Mouse (Mus musculus) embryonic facial prominence, embryonic 11.5 days (tissue): ENCODE measurements at regions not wholly inside any gene's neighbourhood (a gene's known extent, or its start where the extent isn't known, plus 50 kb on each side); places are given as distances from the start of the nearest gene placed in this dataset.
A peak's percentile ranks its signal among the peaks of the same experiment; 100 is the strongest.
"Not testable (repeated sequence)": the region's sequence is repeated elsewhere in the genome, so short reads cannot be mapped to it uniquely, and the experiment has no call there.

ENCODE experiments used
- ATAC-seq: fragments of 200-750 bp; cut with Nextera tagmentation; replicated peaks from 2 replicates; pipeline ENCODE4 v1.8.0; 2017; ENCODE audit warnings: low read depth; ENCODE audit not compliant: insufficient number of reproducible peaks, low FRiP score, low TSS enrichment
- DNase-seq: peaks from one replicate; pipeline ENCODE4 v3.0.0-alpha.2; 2015; ENCODE audit warnings: low spot score
- H3K27ac ChIP-seq: fragments of 300-500 bp; sonication (generic); replicated peaks from 2 replicates; pipeline ENCODE4 v1.5.1; 2014; ENCODE audit warnings: mild to moderate bottlenecking, low read depth, low read length, control low read depth
- H3K27me3 ChIP-seq: fragments of 300-500 bp; sonication (generic); 2 replicates; pipeline ENCODE4 v1.6.1; 2014; ENCODE audit warnings: mild to moderate bottlenecking, low read length, moderate library complexity, mixed read lengths; ENCODE audit not compliant: control insufficient read depth, insufficient read depth
- H3K36me3 ChIP-seq: fragments of 300-500 bp; sonication (generic); replicated peaks from 2 replicates; pipeline ENCODE4 v1.6.1; 2014; ENCODE audit warnings: low read depth, mild to moderate bottlenecking, low read length, moderate library complexity, mixed read lengths; ENCODE audit not compliant: control insufficient read depth, insufficient read depth
- H3K4me1 ChIP-seq: fragments of 300-500 bp; sonication (generic); 2 replicates; pipeline ENCODE4 v1.6.1; 2014; ENCODE audit warnings: low read length, mixed read lengths; ENCODE audit not compliant: control insufficient read depth, insufficient read depth
- H3K4me2 ChIP-seq: fragments of 300-500 bp; sonication (generic); 2 replicates; pipeline ENCODE4 v1.6.1; 2014; ENCODE audit warnings: low read depth, mild to moderate bottlenecking, control low read depth, low read length, moderate library complexity
- H3K4me3 ChIP-seq: fragments of 300-500 bp; sonication (generic); 2 replicates; pipeline ENCODE4 v1.5.1; 2014; ENCODE audit warnings: low read depth, low read length, control low read depth
- H3K9ac ChIP-seq: fragments of 300-500 bp; sonication (generic); replicated peaks from 2 replicates; pipeline ENCODE4 v1.6.1; 2014; ENCODE audit warnings: mild to moderate bottlenecking, control low read depth, low read length
- H3K9me3 ChIP-seq: fragments of 300-500 bp; sonication (generic); replicated peaks from 2 replicates; pipeline ENCODE4 v1.6.1; 2016; ENCODE audit warnings: mild to moderate bottlenecking, low read length, inconsistent platforms, mixed read lengths; ENCODE audit not compliant: control insufficient read depth
- WGBS: fragments of 180-500 bp; shearing (Covaris S2); extraction: QIAGEN DNeasy Blood & Tissue Kit; methylation state at CpG from one replicate; pipeline ENCODE4 v1.1.7; 2014; 5-methylcytosine and 5-hydroxymethylcytosine counted together

DNA sequence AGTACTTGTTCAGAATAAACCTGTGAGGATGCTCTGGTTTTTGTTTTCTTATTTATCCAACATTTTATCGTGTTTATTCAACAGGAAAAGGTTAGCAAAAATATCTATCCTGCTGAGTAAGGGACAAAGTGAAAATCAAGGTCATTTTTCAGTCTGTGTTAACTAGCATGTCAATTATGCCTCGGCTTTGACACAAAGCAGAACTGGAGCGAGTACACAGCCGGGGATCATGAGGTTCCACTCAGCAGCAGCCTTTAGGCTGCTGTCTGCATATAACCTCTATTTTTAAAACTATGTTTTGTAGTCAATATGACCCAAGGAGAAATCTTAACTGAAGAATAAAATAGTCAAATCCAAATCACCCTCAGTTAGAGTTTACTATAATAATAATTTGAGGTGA, 542.6 kb downstream of the Anxa1 start:
- H3K4me2 ChIP-seq = no peak overlapping the region
- WGBS = 66% methylated on average over 4 of the region's 4 CpGs
- DNase-seq (no peak), ATAC-seq (no peak)
- H3K4me1 ChIP-seq = no peaks in the 10 kb centered on the region
- H3K9me3 ChIP-seq = no peaks in the 10 kb centered on the region
- H3K36me3 ChIP-seq = no peaks in the 10 kb centered on the region
- H3K27ac ChIP-seq = no peak overlapping the region
- H3K9ac ChIP-seq = no peak overlapping the region
- H3K4me3 ChIP-seq = no peak overlapping the region
- no peaks in the 10 kb centered on the region for H3K27me3 ChIP-seq

DNA sequence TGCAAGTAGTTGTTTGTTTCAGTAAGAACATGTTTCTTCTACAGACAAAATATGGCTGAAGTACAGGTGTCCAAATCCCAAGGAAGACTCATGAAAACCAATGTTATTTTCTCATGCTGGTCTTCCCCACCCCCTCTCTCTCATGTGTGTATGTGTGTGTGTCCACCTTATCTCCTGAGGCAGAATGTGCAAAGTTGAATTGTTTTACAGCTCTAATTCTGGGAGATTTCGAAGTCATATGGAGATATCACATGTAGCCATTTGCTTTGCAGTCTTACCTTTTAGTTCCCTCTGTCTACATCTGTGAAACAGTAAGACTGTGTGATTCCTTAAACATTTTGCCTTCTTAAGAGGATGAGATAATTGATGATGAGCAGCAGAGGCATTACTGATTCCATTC, 582.8 kb downstream of the Anxa1 start:
- H3K36me3 ChIP-seq = no peaks in the 10 kb centered on the region
- no peaks in the 10 kb centered on the region for H3K9me3 ChIP-seq
- WGBS = 91% methylated on average over 1 of the region's 1 CpGs
- H3K4me3 ChIP-seq = no peak overlapping the region
- H3K4me2 ChIP-seq = no peak overlapping the region
- H3K27ac ChIP-seq = no peak overlapping the region
- H3K27me3 ChIP-seq = no peaks in the 10 kb centered on the region
- ATAC-seq (no peak), DNase-seq (no peak)
- no peak overlapping the region for H3K9ac ChIP-seq
- H3K4me1 ChIP-seq = no peaks in the 10 kb centered on the region

DNA sequence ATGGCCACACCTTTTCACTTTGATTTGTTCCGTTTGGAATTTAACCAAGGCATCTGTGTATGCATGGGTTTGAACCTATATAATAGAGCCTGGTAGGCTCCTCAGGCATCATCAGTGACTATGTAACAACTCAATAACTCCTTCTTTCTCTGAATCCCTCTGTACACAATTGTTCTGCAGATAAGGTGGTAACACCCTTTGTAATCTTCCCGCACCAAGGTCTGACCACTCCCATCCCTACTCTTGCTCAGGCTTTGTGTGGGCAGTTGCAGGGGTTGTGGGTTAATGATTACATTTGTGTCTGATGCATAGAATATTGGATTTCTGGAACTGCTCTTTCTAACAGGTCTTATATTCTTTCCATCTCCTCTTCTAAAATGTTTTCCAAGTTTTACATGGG, 596.9 kb downstream of the Anxa1 start:
- Histone ChIP-seq H3K4me2 (no peak overlapping the region), H3K9me3 (no peaks in the 10 kb centered on the region), H3K4me3 (no peak overlapping the region), H3K27me3 (no peaks in the 10 kb centered on the region), H3K36me3 (no peaks in the 10 kb centered on the region), H3K9ac (no peak overlapping the region), H3K4me1 (no peaks in the 10 kb centered on the region), H3K27ac (no peak overlapping the region)
- ATAC-seq (no peak), DNase-seq (no peak)
- whole genome bisulfite sequencing = 82% methylated on average over 2 of the region's 2 CpGs

DNA sequence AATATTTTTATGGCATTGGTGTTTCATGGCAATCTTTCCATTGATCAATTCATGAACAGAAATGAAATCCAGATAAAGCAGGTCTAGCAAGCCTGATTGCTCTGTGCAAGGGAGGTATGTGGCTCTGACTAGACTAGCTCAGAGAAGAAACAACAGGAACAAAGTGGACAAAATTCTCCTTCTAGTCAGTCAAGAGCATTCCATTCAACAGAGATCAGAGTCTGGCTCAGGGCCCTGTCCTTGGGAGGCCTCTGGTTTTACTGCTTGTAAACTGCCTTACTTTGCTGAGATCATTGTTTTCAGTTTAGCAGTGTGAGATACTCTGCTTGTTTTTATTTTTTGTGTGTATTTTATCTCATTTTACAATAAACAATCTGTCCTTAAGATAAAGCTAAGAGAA, 607.2 kb downstream of the Anxa1 start:
- Histone ChIP-seq H3K4me1 (no peaks in the 10 kb centered on the region), H3K4me2 (no peak overlapping the region), H3K9ac (no peak overlapping the region), H3K27me3 (no peaks in the 10 kb centered on the region), H3K4me3 (no peak overlapping the region), H3K9me3 (no peaks in the 10 kb centered on the region), H3K36me3 (no peaks in the 10 kb centered on the region), H3K27ac (no peak overlapping the region)
- ATAC-seq (no peak), DNase-seq (peak; percentile 1)

DNA sequence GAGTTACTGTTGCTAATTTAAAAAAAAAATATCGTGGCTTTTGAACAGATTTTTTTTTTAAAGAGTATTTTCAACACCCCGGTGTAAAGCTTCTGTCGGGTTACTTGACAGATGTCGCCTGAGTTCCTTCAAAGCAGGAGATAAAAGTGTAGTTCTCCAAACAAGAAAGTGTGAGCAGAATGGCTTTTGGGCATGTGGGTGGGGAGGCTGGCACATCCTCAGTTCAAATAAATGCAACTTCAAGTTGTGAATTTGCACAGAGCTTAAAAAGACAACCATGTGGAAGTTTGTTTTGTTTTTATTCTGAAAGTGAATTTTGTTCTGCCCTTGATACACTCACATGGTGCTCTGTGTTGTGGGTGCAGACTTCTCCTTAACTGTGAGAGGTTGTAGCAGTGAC, 612.9 kb downstream of the Anxa1 start:
- no peaks in the 10 kb centered on the region for H3K27me3 ChIP-seq
- no peaks in the 10 kb centered on the region for H3K36me3 ChIP-seq
- no peak overlapping the region for H3K4me3 ChIP-seq
- DNase-seq (no peak), ATAC-seq (no peak)
- H3K9ac ChIP-seq = no peak overlapping the region
- 71% methylated on average over 4 of the region's 4 CpGs for WGBS
- H3K4me2 ChIP-seq = no peak overlapping the region
- H3K27ac ChIP-seq = no peak overlapping the region
- H3K4me1 ChIP-seq = no peaks in the 10 kb centered on the region
- no peaks in the 10 kb centered on the region for H3K9me3 ChIP-seq

DNA sequence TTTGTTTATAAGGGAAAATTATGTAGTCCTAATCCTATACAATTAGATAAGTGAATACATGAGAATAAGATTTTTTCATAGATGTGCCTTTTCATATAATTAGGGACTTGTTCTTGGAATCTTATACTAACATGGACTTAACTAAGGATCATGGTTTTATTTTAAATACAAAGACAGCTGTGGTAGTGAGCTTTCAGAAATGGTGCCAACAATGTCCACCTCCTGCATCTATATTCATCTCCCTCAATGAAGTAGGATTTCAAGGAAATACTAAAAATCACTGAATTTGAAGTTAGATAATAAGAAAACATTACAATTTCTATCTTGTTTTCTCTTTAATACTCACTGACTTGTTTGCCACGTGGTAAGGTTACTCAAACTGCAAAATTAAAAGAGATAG, 619.8 kb downstream of the Anxa1 start:
- no peak for DNase-seq
- no peak overlapping the region for H3K9ac ChIP-seq
- H3K4me1 ChIP-seq = no peaks in the 10 kb centered on the region
- 37% methylated on average over 1 of the region's 1 CpGs for WGBS
- H3K36me3 ChIP-seq = no peaks in the 10 kb centered on the region
- no peak for ATAC-seq
- no peak overlapping the region for H3K4me2 ChIP-seq
- H3K27me3 ChIP-seq = no peaks in the 10 kb centered on the region
- H3K9me3 ChIP-seq = no peaks in the 10 kb centered on the region
- H3K4me3 ChIP-seq = no peak overlapping the region
- H3K27ac ChIP-seq = no peak overlapping the region

DNA sequence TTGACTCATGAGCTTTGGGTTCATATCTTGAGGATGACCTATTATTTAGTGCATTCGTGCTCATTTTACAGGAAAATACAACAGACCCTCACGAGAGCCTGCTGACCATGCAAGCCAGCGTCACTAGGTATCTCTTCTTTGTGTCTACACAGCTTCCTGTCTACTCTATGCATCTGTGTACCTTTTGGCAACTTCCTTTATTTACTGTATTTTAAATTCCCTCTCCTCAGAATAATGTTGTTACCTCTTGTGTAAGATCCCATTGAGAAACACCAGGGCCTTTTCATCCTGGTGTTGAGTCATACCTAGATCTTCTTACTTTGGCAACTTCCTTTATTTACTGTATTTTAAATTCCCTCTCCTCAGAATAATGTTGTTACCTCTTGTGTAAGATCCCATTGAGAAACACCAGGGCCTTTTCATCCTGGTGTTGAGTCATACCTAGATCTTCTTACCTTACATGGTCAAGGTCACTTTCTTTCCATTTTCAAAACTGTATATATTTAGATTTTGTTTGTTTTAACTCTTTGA, 639.1 kb upstream of the Rorb start:
- H3K4me2 ChIP-seq = not testable (repeated sequence)

DNA sequence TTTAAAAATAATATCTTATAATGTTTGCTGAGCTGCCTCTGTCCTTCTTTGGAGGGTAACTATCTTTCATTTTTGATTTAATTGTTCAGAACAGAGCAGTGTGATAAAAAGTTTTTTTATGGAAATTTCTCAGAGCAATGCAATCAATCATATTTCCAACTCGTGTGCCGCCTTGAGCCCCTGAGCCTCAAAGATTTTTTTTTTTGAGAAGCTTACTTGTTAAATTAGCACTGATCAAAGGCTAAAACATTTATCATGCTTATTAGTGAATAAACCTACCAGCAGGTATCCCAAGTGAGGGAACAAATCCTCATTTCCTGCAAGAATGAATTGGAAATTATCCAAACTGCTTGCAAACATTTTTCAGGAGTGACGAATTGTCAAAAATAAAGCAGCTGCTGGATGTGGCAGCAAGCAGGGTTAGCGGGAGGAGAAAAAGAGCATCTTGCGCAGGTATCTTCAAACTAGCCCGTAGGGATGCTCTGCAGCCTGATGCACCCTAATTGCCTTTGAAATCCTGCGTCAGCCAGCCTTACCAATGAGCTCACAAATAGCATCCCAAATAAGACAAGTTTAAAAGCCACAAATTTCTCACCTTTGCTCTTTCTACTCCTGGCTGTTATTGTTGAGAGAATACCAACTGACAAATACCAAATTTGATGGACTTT, 637.0 kb upstream of the Rorb start:
- no peak overlapping the region for H3K27ac ChIP-seq
- H3K9ac ChIP-seq = no peak overlapping the region
- 85% methylated on average over 7 of the region's 7 CpGs for WGBS
- DNase-seq (no peak), ATAC-seq (no peak)
- no peaks in the 10 kb centered on the region for H3K36me3 ChIP-seq
- H3K27me3 ChIP-seq = no peaks in the 10 kb centered on the region
- no peak overlapping the region for H3K4me2 ChIP-seq
- H3K9me3 ChIP-seq = no peaks in the 10 kb centered on the region
- H3K4me1 ChIP-seq = no peaks in the 10 kb centered on the region
- H3K4me3 ChIP-seq = no peak overlapping the region

More for the DNA sequence above, 639.1 kb upstream of the Rorb start:
- not testable (repeated sequence) for H3K27ac ChIP-seq, H3K27me3 ChIP-seq, H3K9me3 ChIP-seq, DNase-seq, H3K9ac ChIP-seq, H3K4me3 ChIP-seq, ATAC-seq, H3K36me3 ChIP-seq, H3K4me1 ChIP-seq
- 87% methylated on average over 3 of the region's 3 CpGs for WGBS
